Mouse (Mus musculus) lung, postnatal 4 days (tissue): ENCODE measurements at regions not wholly inside any gene's neighbourhood (a gene's known extent, or its start where the extent isn't known, plus 50 kb on each side); places are given as distances from the start of the nearest gene placed in this dataset.

ENCODE experiments used
- DNase-seq, 2 experiments: peaks; one replicate each; pipeline ENCODE4 v3.0.0; 2021

GRCm38 (mm10) chr1:78050231-78050630, 146.7 kb downstream of the Pax3 start:
- DNase-seq: no peak

GRCm38 (mm10) chr1:78032336-78032735, 164.6 kb downstream of the Pax3 start:
- DNase-seq: no peak

DNA sequence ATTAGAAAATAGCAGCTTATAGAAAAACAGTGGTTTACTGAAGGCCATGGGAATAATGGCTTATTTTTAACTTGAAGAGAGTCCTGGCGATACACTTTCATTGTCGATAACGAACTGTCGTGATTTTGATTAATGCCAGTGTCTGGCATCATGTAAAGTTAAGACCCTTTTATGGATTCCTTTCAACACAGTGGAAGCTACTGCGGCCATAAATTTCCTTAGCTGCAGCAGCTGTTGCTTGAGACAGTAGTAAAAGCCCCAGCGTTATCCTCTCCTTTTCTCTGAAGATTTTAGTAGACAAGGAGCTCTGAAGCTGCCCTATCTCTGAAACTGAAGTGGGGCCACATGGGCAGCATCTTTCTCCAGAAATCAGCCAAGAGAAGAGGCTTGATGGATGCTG, 175.2 kb downstream of the Pax3 start:
- no peak for DNase-seq

DNA sequence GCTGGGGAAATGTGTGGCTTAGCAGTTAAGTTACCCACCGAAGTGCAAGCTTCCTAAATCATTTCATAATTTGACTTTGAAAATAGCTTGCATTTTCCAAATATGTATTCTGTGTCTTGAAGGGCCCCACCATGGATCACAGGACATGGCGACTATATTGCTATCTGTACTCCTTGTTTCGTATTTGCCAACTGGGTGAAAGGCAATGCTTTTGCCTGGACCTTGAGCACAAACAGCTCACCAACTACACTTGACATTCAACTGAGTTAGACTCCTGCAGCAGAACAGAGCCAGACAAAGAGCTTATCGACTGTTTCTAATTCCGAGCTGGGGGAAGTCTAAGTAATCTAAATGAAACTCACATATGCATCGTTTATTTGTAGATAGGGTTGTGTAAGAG, 175.9 kb downstream of the Pax3 start:
- DNase-seq: no peak

DNA sequence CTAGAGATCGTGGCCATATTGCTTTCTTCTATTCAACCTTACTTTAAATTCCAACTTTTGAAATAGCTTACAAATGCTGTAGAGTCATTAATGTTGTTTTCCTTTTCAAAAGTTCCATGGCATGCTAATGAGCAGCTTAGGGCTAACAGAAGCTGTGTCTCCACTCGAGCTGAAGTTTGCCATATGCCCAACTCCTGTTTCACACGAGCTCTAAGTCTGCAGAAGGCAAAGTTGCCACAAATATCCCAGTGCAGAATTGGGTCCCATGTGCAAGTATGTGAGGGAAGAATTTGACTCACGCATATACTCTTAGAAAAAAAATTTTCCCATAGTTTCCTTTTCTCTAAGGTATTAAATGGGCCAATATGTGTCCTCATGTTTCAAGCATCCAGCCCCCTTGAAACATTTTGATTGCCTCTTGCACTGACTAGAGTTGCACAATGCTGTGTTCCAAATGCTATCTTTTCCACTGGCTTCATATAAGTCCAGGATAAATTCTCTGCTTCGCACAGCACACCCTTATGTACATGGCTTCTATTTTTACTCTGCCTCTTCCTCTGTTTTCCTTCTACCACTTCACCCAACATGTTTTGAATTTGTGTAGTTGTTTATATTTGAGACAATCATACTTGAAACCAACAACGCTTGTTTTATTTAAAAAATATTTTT, 178.9 kb downstream of the Pax3 start:
- DNase-seq: no peak

- DNase-seq: no peak
These were observed 180.2 kb downstream of the Pax3 start for GRCm38 (mm10) chr1:78016541-78017267.

GRCm38 (mm10) chr1:78015999-78016398, 180.9 kb downstream of the Pax3 start:
- no peak for DNase-seq

- no peak for DNase-seq
These were observed 183.5 kb downstream of the Pax3 start for GRCm38 (mm10) chr1:78013396-78013795.

DNA sequence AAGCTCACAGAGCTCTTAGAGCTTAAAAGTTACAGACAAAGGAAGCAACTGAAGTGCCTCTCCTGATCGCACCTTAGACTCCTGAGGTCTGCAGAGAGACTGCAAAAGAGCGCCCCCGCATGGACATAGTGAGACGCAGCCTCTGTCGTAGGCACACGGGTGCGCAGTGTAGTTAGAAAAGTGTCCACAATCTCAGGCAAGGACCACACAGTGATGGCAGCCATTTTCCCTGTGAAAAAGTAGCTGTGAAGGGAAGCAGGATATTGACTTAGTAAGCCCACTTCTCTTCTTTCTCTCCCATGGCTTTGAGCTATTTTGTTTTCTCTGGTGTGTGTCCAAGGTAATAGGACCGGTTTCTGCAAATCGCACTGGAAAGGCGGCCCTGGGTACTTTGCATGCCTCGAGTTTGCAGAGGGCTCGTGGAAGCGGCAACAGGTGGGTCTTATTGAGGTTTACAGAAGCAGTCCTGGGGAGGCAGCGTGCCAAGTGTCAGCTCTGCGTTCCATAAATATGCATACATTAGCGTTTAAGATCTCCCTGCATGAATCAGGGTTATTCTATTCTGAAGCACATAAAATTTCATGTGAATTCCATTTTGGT, 188.0 kb downstream of the Pax3 start:
- peak; percentile 47 to 50 for DNase-seq

GRCm38 (mm10) chr1:78004376-78004775, 192.6 kb downstream of the Pax3 start:
- DNase-seq: no peak

GRCm38 (mm10) chr1:77998727-77999126, 198.2 kb downstream of the Pax3 start:
- DNase-seq: no peak

GRCm38 (mm10) chr1:77981528-77981927, 215.4 kb downstream of the Pax3 start:
- DNase-seq: peak; percentile 51 to 76

- DNase-seq: peak; percentile 48 to 69
These were observed 218.2 kb downstream of the Pax3 start for GRCm38 (mm10) chr1:77978696-77979095.

DNA sequence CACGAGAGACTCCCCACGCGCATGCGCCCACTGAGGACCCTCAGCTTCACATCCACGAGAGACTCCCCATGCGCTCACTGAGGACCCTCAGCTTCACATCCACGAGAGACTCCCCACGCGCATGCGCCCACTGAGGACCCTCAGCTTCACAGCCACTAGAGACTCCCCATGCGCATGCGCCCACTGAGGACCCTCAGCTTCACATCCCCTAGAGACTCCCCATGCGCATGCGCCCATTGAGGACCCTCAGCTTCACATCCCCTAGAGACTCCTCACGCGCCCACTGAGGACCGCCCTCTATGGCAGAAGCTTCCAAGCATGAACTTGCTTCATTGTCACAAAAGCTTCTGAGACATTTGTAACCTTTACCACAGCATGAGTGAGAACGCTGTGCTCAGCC, 221.0 kb downstream of the Pax3 start:
- DNase-seq: no peak

DNA sequence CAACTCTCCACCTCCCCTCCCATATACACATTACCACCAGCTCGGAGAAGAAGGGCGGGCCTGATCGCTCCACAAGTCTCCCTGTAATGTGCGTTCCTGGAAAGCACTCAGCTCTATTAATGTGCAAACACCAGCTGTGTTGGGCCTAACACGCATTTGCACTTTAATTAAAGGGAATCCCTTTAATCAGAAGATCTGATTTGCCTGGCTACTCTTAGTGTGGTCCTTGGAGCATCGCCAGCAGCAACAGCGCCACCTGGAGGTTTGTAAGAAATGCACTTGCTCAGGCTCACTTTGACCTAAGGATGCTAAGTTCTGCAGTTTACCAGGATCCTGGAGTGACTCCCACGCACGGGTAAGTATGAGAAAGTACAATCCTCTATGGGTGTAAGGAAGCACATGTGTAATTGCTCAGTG, 224.6 kb downstream of the Pax3 start:
- DNase-seq: peak; percentile 31 to 55

- no peak for DNase-seq
These were observed 232.1 kb downstream of the Pax3 start for GRCm38 (mm10) chr1:77964656-77965335.

- DNase-seq: no peak
These were observed 237.6 kb downstream of the Pax3 start for GRCm38 (mm10) chr1:77959309-77959708.

DNA sequence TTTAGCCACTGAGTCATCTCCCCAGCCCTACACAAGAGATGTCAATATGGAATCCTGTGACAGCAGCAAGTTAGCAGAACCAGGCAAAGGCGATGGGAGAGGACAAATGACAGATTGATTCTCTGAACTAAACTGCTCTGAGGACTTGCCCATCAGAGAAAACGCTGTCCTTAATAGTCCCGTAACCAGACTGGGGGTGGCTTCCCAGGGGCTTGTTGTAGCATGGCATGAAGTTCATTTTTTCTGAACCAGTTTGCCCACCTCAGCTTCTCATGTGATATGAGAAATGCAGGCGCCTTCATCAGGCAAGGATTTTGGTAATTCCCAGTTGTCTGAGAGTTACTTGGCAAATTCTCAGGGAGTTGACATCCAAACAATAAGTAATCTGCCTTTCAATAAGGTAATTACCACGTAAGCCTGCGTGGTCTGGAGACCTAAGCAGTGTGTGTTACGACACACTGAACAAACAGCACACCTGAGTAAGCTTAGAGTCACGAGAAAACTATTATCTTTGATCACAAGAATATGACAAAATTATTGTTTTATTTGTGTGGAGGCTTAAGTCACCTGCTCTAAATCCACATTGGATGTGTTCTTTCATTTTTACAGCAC, 239.7 kb downstream of the Pax3 start:
- DNase-seq: no peak

DNA sequence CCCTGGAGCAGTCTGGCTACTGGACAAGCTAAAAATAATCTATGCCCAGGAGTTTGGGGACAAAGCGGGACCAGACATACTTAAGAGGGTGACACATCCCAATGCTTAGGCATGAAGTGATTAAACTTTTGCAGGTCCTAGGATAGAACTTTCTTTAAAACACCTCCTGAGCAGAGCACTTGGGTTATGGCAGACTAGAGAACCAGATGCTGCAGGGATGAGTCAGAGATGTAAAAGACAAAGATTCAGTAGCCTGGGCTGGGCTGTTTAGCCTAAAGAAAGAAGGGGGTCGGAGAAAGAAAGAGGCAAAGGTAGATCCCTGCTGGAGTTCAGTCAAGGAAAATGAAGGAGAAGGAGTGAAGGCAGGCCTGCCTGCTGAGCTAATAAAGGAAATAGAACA, 249.0 kb downstream of the Pax3 start:
- no peak for DNase-seq

- no peak for DNase-seq
These were observed 252.6 kb downstream of the Pax3 start for GRCm38 (mm10) chr1:77944327-77944645.

DNA sequence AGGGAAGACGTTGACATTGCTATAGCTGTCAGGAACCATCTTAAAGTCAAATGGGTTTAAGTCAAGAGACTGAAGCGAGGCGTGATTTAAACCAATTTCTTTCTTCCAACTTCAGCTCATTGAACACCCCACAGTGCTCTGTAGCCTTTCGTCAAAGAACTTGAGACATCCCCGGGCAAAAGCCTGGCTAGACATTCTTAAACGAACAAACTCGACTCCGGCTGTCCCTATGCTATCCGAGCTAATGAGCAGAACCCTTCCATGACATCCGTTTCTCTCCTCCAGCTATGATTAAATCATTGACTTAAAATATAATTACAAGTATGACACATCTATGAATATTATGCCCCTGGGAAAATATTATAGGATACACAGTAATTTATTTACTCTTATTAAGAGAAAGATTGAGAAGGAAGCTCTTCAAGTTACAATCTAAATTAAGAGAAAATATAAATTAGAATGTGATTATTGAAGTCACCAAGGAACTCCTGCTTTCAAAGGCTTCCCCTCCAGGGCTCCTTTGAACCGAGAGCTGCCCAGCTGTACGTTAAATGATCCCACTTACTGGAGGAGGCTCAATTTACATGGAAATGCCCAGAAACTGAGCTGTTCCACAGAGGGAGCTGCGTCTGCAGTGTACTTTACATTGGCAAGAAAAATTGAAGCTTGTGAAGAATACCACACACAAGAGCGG, 253.2 kb downstream of the Pax3 start:
- DNase-seq: no peak

DNA sequence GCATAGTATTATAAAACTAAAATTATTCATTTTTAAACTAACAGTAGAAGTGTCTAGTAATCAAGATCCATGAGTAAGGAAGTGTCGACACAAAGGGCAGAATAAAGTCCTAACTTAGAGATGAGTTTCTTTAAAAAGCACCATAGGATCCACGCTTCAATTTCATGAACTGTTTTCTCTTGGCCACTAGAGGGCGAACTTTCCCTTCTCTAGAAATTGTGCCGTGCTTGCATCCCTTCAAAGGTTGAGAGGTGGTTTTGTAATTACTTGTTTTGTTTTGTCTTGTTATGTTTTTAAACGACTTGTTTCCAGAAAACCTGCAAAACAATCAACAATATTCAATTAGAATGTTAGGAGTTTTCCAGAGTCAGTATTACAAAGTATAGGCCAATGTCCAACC, 253.8 kb downstream of the Pax3 start:
- DNase-seq: no peak
